Mouse (Mus musculus) embryo, embryonic 9.5 days (tissue): ENCODE measurements around the gene Gsg1l.

ENCODE experiments used
- DNase-seq: peaks from one replicate; pipeline ENCODE4 v3.0.0-alpha.2; 2017; ENCODE audit errors: extremely low spot score

Gene Gsg1l

DNA sequence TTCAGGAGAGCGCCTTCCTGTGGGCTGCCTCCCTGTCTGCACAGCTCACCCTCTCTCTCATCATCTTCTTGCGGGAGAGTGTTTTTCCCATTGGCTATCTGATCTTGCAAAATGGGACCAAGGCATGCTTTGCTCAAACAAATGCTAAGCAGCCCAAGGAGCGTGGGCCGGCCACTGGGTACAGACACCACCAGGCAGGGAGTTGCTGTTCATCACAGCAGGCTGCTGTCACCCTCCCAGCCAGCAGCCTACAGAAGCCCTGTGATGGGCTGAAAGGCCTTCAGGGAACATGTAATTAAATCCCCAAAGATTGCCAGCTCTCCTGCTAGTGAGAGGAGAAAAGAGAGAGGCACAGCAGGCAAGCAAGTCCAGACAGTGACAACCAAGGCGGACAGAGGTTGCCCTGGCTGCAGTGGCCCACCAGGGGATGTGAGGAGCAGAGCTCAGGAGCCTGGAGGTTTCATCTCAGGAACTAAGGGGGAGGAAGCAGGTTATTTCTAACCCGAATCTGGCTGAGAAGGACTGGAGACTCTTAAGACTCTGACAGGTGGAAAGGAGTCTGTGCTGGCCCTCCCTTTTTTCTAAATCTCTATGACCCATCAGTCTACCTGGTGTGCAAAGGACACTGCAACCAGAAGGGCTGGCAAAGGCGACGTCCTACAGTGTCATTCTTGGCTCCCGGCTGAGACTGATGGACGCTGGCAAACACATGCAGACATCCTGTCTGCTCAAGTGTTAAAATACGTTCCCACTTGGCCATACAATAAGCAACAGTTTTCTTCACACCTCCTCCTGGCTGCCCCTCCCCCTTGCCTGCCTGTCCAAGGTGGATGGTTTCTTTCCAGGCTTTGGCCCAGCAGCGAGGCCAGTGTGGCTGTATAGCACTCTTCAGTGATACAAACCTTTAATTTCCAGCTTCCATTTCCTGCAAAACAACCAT lies 98.0 kb downstream of the Gsg1l start:
- no peak for DNase-seq

DNA sequence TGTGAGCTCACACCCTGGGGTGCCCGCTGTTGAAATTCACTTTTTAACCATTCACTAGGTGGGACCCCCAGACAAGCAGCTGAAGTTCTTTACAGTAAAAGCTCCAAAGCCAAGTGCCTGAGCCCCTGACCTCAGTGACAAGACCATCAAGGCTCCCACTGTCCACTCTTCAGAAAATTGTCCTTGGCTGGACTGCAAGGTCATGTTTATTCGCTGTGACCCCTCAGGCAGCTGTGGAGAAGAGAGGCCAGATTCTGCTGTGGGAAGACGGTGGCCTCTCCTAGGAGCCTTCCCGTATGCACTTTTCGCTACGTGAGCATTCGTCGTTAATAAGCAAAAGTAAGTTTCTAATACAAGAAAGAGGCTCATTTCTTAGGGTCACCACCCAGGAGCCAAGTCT lies 102.6 kb downstream of the Gsg1l start:
- no peak for DNase-seq

DNA sequence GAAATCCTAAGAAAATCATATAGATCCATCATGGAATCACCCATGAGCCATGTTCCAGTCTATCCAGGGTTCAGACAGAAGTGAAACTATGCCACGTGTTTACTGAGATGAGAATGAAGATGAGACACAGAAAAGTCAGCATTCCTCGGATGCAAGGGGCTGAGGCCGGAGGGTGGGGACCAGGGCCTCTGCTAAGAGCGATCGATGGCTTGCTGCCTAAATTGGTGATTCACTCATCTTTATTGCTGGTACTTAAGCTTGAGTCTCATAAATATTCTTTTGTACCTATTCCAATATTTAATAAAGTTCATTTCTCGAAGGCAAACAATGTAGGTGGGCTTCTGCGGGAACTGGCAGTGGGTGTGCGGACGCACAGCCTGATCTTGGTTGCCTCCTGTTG lies 105.5 kb downstream of the Gsg1l start:
- DNase-seq, result no peak

DNA sequence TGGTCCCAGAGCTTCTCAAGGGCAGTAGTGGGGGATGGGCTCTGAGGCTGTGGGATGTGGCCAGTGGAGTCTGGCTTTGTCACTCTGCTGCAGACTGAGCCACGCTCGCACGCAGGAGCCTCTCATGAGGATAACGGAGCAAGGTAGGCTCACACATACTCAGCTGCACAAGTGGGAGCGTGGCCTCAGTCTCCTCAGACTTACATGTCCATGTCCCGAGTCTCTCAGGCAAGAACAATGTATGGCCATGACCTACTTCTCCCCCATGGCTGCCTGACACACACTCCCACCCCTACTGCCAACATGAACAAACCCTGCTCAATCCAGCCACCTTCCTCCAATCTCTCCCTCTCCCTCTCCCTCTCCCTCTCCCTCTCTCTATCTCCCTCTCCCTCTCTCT lies 106.8 kb downstream of the Gsg1l start:
- DNase-seq, result no peak

DNA sequence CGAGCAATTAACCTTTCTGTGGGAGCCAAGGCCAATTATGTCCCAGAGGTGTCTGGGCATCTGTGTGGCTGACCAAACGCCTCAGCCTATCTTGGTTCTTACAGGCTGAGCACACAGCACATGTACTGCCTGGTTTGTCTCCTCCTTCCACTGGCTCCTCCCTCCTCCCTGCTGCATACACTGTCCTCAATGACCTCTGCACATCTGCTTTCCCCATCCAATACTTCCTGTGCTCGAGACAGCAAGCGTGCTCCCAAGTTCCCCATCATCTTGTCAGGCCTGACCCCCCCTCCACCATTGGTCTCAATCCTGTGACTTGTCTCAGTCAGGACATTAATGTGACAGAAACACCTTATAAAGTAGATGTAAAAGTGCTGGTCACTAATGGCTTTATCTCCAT lies 108.3 kb downstream of the Gsg1l start:
- no peak for DNase-seq

DNA sequence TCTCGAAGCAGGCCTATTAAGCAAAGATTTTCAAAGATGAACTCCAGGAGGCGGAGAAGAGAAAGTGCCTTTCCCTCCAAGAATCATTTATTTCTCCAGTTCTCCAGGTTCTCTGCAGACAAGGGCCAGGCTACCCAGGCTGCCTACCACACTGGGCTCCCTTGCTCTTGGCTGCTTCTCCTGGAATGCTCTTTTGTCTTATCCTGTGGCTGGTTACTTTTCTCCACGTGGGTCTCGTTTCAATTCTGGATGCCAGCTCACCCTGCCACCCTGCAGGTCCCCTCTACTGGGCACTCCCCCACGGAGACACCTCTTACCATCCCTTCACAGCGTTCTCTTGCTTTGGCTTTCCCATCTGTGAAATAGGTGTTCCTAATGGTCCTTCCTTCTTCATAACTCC lies 109.4 kb downstream of the Gsg1l start:
- DNase-seq, result no peak

DNA sequence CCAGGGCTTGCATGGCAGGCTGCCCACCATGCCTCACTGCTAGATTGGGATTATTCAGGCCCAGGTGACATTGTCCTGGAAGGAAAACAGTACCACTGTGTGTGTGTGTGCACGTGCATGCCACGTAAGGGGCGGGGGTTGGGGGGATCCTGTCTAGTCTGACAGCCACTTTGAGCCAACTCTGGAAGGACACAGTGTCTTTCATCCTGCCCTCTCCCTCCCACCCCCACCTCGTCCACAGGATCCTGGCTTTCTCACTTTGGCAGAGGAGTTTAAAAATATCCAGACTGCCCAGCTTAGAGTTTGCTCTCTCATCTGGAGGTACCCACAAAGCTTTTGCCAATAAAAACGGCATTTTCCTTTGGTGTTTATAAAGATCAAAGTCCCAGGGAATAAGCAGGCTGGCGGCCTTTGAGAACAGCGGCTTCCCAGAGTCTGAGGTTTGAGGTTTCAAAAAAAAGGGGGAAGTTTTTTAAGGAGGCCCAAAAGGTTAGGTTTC lies 110.0 kb downstream of the Gsg1l start:
- no peak for DNase-seq

DNA sequence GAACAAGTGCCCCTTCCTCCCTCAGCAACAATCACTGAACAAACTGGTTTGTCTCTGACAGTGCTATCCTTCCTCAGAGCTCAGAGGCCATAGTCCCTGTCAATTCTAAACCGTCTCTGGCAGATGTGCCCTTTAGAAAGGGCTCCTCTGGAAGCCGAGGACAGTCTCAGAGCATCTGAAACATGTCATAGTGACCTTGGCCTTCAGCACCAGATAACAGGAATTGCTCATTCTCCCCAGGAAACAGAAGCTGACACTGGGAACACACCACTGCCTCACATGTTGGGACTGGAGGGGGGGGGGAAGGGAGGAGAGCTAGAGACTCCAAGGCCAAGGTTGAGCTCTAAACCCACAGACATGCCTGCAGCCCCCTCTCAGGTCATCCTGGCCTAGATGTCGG lies 113.1 kb downstream of the Gsg1l start:
- no peak for DNase-seq

DNA sequence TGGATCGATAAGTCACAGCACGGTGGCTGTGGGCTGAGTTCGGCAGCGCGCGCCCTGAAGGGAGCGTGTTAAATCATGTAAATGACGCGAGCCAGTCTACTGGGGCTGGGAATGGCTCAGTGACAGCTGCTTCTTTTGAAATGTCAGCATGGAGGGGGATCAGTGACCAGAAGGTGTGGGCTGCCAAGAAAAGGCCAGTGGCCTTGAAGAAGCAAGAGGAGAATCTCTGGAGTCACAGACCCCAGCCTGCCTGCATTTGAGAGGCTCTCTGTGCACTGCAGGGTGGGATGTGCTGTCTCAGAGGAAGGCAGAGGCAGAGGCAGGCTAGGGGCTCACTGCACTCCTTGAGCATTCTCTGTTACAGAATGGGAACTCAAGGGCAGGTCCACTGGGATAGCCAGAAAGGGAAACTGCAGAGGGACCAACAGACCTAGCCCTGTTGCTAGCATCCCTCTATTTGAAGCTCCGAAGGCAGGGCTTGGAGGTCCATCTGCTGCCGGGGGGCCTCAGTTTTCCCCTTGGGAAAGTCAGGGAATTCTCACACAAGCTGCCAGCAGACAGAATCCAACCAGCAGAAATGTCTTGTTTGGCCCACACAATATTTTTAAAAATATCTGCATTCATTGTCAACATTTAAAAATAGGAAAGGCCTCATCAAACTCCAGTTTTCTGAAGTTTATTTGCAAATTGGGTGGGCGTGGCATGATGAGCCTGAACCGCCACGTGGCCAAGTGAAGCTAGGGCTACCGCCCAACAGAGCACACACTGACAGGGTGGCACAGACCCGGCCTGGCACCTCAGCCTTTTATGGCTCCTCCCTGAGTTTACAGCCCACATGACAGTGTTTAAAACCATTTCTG lies 115.6 kb downstream of the Gsg1l start:
- no peak for DNase-seq

DNA sequence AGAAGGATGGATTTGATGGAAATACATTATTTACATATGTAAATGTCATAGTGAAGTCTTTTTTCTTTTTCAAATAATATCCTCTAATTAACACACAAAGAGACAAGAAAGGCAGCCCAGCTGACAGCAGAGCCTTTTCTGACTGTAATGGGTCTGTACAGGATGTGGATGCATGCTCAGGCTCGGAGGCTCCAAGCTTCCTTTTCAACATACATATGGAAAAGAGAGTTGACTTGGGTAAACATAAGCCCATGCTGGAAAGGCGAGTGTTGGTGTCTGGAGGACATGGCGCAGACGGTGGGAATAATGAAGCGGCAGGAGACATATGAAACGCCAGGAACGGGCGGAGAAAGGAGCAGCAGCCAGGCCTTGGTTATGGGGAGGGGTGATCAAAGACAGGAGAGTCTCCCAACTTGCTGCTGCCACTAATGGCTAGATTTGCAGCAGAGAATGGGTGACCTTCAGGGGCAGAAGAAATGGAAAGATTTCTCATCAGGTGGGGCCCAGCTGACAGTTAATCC lies 118.1 kb downstream of the Gsg1l start:
- no peak for DNase-seq

DNA sequence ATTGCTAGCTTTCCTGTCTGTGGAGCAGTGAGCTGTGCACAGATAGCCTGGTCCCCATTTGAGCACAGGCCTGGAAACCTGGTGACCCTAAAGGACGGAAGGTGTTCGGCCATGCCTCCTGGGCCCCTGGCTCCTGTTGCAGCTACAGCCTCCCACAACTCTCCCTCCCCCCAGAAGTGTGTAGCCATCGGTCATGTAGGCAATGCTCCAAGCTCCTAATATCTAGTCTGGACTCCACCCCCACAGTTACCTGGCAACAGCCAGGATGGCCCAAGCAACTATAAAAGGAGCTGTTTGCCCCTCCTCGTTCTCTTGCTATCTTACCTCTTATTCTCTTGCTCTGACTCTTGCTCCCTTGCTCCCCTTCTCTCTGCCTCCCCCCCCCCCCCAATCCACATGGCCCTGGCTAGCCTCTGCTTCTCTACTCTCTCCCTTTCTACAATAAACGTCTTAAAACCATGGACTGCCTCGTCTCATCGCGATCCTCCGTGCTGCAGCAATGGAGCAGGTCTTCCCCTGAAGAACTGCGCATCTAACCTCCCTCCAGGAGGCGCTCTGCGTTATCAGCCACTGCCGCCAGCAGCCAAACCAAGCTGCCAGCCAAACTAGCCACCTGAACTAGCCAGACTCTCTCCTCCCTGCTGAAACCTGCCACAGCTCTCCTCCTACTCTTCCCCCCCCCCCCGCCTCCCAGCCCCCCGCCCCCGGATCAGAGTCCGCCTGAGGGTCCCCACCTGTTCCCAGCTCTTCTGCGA lies 122.7 kb downstream of the Gsg1l start:
- DNase-seq, result no peak

DNA sequence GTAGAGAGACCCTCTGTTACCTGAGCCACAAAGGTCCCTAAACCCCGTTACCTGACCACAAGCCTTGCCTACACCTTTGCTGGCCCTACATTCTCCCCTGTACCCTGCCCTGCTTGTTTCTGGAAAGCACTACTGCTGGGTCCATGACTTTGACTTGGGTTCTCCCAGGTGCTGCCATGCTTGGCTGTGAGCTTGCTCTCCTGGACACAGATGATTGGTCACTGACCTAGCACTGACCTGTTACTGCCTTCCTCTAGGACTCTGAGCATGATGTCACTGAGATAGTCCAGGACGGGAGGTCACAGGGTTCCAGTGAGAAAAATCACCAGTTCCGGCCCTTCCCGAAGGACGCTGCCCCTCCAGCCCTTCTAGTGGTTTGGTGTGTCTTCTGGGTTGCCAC lies 123.4 kb downstream of the Gsg1l start:
- DNase-seq, result no peak

DNA sequence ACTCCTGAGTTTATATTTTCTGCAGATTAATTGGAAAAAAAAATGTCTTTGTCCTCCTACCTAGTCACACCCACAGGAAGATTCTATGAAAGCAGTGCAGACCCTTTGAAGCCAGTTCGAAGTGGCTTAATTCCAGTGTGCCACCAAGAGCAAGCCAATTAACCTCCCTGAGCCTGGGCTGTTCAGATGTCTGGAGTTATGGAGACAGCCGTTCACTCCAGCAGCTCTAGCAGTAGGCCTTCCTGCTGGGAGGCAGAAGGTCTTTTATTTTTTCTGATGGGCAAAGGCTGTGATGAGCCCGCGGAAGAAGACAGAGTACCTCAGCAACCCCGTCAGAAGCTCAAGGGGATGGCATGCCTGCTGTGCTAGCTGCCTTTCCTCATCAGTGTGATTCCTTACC lies 127.2 kb downstream of the Gsg1l start:
- no peak for DNase-seq

DNA sequence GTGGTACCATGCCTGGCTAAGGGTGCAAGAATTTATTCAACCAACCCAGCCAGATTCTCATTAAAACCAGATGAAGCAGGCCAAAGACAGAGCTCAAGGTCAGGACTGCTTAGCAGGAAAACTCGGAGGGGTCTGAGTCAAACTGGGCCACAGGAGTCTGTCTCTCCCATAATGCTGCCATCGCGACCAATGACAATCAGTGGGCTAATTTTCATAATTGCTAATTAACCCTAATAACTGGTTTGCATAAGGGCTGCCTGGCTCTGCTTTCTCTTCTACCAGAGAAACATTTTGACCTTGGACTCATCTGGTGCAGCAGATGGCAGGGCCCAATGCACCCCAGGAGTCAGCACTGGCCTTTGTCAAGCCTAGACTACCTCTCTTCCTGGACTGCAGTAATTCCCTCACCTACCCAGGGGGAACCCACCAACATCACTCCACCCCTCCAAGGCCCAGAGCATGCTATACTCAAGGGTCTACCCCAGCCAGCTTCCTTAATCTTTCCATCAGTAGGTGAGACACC lies 127.8 kb downstream of the Gsg1l start:
- DNase-seq, result no peak

DNA sequence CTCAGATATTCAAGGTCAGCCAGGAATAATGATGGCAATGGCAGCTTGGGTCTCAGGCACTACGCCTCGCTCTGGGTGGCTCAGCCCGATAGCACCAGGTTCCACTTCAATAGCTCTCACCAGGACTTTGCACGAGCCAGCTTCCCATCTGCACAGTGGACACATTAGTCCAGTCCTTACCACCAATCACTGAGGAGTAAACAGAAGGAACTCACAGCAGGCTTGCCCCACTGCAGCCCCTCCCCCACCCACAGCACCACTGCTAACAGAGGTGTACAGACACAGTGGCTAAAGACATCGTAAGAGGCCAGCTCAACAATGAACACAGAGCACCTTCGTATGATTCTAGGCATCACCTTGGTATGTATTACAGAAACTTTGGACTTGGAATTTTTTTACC lies 128.4 kb downstream of the Gsg1l start:
- no peak for DNase-seq

DNA sequence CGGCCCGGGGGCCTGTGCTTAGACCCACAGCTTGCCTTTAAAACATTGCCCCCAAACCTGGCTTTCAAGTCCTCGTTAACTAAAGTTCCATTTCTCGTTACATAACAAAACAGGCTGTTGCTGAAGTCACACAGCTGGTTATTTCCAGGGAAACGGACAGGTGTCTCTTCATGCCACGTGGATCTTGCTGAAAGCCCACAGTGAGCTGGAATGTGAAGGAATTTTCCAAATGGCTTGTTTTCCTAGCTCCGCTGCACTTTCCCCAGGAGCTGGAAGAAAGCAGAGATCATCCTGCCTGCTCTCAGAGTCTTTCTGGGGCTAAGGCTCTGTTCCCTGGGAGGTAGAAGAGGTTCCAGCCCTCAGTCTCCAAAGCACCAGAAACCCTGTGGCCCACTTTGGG lies 130.3 kb downstream of the Gsg1l start:
- no peak for DNase-seq

DNA sequence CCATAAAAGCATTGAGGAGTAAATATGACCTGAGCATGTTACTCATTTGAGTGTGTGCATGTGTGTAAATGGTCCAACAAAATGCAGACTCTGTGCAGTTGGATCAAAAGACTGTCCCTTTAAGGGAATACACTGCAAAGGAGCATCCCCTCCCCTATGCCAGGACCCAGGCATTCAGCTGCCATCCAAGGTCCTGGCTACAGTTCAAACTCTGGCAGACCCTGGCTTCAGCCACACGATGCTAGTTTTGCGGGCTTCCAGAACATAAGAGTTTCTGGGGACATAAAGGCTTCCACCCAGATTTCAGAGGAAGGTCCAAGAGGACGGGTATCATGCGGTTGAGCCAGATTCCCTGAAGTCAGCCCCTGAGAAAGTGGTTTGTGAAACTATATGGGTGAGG lies 133.2 kb downstream of the Gsg1l start:
- no peak for DNase-seq

DNA sequence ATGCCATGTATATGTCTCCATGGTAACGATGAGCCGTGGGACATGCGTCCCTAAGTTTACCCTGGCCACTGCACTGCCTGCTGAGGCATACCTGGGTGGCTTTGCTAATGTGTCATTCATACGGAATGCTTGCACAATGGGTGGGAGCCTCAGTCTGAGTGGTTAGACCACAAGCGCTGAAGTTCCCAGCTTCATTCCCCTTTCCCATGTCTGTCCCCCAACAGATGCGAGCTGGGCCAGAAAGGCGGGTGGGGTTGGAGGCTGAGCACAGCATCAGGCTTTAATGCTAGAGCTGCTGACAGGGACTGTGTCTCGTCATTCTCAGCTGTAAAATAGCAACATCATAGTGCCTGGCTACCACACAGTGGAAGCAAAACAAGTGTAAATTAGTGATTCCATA lies 136.3 kb downstream of the Gsg1l start:
- no peak for DNase-seq

DNA sequence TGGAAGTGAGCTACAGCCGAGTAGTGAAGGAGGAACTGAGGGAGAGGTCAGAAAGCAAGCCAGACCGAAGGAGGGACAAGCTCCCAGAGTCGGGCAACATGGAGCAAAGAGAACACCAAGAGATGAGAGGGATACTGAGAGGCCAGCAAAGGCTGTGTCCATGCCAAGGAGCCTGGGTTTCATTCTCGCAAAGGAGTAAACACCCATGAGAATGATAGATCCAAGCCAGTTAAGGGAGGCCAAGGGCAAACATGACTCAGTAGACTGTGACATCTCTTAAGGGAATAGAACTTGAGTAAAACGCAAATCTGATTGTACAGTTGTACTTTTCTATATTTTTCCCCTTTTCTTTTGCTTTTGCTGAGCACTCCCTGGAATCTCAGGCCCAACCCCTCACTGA lies 137.6 kb downstream of the Gsg1l start:
- DNase-seq, result no peak

DNA sequence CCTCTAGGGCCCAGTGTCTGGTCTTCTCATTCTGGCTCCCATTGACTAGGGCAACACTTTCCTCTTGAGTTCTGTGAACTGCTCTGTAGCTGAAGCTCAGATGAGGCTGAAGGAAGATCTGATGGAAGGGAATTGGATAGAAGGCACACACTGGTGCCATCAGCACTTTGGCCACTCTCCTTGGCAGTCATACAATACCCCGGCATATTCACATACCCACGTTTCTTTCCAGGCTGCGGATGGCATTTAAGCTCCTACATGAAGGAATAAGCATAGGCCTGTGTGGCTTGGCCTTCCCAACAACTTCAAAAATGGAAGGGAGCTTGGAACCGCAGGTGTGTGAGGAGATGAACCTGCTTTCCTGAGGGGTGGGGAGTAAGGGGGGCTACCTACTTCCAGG lies 138.7 kb downstream of the Gsg1l start:
- no peak for DNase-seq

DNA sequence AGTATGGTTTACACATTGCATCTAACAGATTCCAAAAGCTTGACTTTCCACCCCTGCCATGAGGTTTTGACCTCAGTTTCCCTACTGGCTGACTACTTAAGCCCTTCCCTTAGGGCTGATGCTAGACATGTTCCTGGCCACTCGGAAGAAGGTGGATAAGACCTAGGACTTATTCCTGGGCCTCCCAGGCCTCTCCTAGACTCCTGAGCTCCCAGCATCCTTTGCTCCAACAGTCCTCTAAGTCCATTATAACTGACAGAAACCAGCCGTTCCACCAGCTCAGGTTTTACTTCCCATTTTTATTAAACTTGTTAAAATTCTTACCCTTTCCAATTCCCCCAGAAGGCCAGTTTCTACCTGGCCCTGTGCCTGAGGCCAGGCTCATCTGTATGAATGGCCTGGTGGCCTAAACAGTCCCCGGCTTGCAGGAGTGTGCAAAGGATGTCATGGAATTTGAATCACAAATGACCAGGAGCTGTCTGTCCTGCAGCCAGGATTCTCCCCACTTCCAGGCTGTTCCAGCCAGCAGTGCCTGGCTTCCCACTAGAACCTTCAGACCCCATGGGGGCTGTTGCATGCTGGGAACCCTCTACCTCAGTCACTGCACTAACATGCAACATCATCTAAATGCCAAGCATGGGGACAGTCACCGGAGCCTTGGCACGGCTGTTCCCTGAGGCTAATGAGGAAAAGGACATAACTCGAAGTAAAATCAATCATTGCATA lies 139.7 kb downstream of the Gsg1l start:
- no peak for DNase-seq
